Mouse (Mus musculus) thymus, adult 2 months (tissue): ENCODE measurements around the gene Gm19345.

Experiments used
- CTCF ChIP-seq: fragments of 200-500 bp; IDR thresholded peaks from 2 replicates; pipeline ENCODE4 v1.5.1; 2012; ENCODE audit warnings: mild to moderate bottlenecking, control low read depth, low read length, moderate library complexity, borderline replicate concordance; ENCODE audit not compliant: control insufficient read depth, poor library complexity, insufficient read depth; ENCODE audit errors: extremely low read depth
- POLR2A ChIP-seq: fragments of 200-500 bp; IDR thresholded peaks from 2 replicates; pipeline ENCODE4 v1.6.1; 2012; ENCODE audit warnings: mild to moderate bottlenecking, low read length, control low read depth, moderate library complexity; ENCODE audit not compliant: control insufficient read depth, poor library complexity, insufficient read depth; ENCODE audit errors: extremely low read depth

- TF ChIP-seq CTCF, result no peak
- no peak for TF ChIP-seq POLR2A
Observed at GRCm38 (mm10) chr7:19880754-19881153, 29.0 kb downstream of the Gm19345 start.
